Mouse (Mus musculus) layer of hippocampus, adult 11-12 months (tissue): ENCODE results near the gene Mbnl2.

Experiments
- DNase-seq: peaks from one replicate; pipeline ENCODE4 v3.0.0; 2022; ENCODE audit warnings: low spot score

The Mbnl2 gene

GRCm38 (mm10) chr14:120274746-120275145 lies 723 bp upstream of the Mbnl2 start:
- DNase-seq = no peak

- no peak for DNase-seq
Observed at GRCm38 (mm10) chr14:120276343-120277080, 1.0 kb downstream of the Mbnl2 start.

- peak; percentile 68 for DNase-seq
Observed at GRCm38 (mm10) chr14:120277081-120277656, 1.7 kb downstream of the Mbnl2 start.

GRCm38 (mm10) chr14:120278290-120279244 lies 3.1 kb downstream of the Mbnl2 start:
- peak; percentile 73 for DNase-seq

- no peak for DNase-seq
Observed at GRCm38 (mm10) chr14:120280136-120280535, 4.7 kb downstream of the Mbnl2 start.

GRCm38 (mm10) chr14:120283787-120284186 lies 8.3 kb downstream of the Mbnl2 start:
- DNase-seq = no peak

- no peak for DNase-seq
Observed at GRCm38 (mm10) chr14:120284504-120284903, 9.0 kb downstream of the Mbnl2 start.

- DNase-seq = no peak
Observed at GRCm38 (mm10) chr14:120287121-120287986, 11.9 kb downstream of the Mbnl2 start.

- no peak for DNase-seq
Observed at GRCm38 (mm10) chr14:120287987-120288275, 12.5 kb downstream of the Mbnl2 start.

- no peak for DNase-seq
Observed at GRCm38 (mm10) chr14:120288378-120289002, 13.0 kb downstream of the Mbnl2 start.

- no peak for DNase-seq
Observed at GRCm38 (mm10) chr14:120289065-120289464, 13.6 kb downstream of the Mbnl2 start.

GRCm38 (mm10) chr14:120289528-120289927 lies 14.1 kb downstream of the Mbnl2 start:
- no peak for DNase-seq

- DNase-seq = no peak
Observed at GRCm38 (mm10) chr14:120291226-120291757, 15.8 kb downstream of the Mbnl2 start.

GRCm38 (mm10) chr14:120292133-120292532 lies 16.7 kb downstream of the Mbnl2 start:
- no peak for DNase-seq

GRCm38 (mm10) chr14:120292617-120293195 lies 17.2 kb downstream of the Mbnl2 start:
- no peak for DNase-seq

GRCm38 (mm10) chr14:120294480-120294879 lies 19.0 kb downstream of the Mbnl2 start:
- DNase-seq = no peak

GRCm38 (mm10) chr14:120295355-120296220 lies 20.1 kb downstream of the Mbnl2 start:
- no peak for DNase-seq

GRCm38 (mm10) chr14:120296231-120297006 lies 20.9 kb downstream of the Mbnl2 start:
- no peak for DNase-seq
